Mouse (Mus musculus) myocyte (in vitro differentiated cells): ENCODE results near the gene BC048679.

Experiments
- E2F4 ChIP-seq: IDR thresholded peaks from one replicate; pipeline ENCODE4 v1.6.1; 2011; ENCODE audit warnings: mild to moderate bottlenecking, control low read depth, moderate library complexity; ENCODE audit not compliant: insufficient read depth
- MAX ChIP-seq: IDR thresholded peaks from one replicate; pipeline ENCODE4 v1.6.1; 2011; ENCODE audit warnings: low read depth, mild to moderate bottlenecking, control low read depth
- POLR2A ChIP-seq: IDR thresholded peaks from one replicate; pipeline ENCODE4 v1.6.1; 2011; ENCODE audit warnings: low read depth, mild to moderate bottlenecking, control low read depth, moderate library complexity; ENCODE audit not compliant: insufficient read length
- POLR2AphosphoS2 ChIP-seq: IDR thresholded peaks from one replicate; pipeline ENCODE4 v1.6.1; 2011; ENCODE audit warnings: low read depth, control low read depth; ENCODE audit not compliant: insufficient read length
- USF1 ChIP-seq: IDR thresholded peaks from one replicate; pipeline ENCODE4 v1.6.1; 2011; ENCODE audit warnings: low read depth, mild to moderate bottlenecking, control low read depth, moderate library complexity

DNA sequence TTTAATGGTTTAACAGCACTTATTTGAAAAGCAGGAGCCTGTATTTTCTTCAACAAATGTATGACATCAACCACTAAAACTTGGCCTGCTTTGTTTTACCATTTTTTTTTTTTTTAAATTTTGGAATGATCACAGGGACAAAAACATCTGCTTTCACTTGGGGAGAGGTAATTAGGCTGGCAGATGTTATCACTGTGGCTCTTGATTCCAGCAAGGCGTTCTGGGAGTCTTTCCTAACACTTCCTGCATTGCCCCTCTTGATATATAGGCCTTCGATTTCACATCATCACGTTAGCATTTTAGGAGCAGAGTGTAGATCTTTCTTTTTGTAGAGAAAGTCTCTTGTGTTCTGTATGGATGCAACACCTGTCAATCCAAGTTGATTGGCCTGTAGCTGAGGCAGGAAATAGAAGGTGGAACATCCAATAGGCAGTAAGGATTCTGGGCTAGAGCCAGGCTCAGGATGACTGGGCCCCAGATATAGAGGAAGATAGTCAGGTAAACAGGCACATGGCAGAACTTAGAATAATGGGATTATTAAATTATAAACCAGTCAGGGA, 18.5 kb downstream of the BC048679 start:
- no peak for TF ChIP-seq POLR2A
- TF ChIP-seq POLR2AphosphoS2, result no peak
- TF ChIP-seq MAX, result no peak
- no peak for TF ChIP-seq E2F4
- TF ChIP-seq USF1, result no peak
